Mouse (Mus musculus): ENCODE data around the gene Ticam1. TPM values are rescaled to one million over a fixed set of nuclear protein-coding genes. Genes with fewer than 3 reads are reported as not detected.

Gene Ticam1
- polyA plus RNA-seq, 2 experiments from 2014 or later, result 8.9 to 11.6 TPM

DNA sequence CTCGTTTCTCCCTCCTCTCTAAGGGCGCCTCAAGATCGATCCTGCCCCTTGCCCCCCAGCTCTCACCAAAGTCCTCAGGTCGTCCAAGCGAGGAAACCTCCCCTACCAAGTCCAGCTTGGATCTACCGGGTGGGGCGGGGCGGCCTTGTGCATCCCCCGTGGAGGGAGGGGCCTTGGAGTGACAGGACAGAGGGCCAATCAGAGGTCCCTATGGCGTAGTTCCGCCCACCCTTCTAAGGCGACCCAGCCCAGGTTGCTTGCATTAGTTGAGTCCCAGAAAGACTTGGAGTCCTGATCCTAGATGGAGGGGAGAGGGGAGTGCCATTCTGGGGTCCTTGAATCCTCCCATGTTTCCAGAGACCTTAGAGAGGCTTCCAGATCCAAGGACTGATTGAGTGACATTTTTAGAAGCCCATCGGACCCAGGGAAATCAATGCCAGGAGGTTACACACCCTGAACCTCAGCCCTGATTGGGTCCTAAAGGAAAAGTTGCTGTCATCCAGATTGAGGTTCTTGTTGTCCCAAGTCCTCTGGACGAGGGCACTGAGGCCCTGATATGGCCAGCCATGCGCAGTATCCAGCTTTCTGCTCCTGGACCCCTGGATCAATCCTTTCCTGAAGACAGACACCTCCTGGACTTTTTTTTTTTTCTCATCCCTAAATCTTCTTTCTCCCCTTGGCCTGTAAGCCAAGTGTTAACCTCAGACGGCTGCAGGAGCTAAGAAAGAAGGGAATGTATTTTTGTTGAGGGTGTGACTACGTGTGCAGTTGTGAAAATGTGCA is 14.0 kb upstream of the Ticam1 start:
- peak; percentile 74 for ATAC-seq

DNA sequence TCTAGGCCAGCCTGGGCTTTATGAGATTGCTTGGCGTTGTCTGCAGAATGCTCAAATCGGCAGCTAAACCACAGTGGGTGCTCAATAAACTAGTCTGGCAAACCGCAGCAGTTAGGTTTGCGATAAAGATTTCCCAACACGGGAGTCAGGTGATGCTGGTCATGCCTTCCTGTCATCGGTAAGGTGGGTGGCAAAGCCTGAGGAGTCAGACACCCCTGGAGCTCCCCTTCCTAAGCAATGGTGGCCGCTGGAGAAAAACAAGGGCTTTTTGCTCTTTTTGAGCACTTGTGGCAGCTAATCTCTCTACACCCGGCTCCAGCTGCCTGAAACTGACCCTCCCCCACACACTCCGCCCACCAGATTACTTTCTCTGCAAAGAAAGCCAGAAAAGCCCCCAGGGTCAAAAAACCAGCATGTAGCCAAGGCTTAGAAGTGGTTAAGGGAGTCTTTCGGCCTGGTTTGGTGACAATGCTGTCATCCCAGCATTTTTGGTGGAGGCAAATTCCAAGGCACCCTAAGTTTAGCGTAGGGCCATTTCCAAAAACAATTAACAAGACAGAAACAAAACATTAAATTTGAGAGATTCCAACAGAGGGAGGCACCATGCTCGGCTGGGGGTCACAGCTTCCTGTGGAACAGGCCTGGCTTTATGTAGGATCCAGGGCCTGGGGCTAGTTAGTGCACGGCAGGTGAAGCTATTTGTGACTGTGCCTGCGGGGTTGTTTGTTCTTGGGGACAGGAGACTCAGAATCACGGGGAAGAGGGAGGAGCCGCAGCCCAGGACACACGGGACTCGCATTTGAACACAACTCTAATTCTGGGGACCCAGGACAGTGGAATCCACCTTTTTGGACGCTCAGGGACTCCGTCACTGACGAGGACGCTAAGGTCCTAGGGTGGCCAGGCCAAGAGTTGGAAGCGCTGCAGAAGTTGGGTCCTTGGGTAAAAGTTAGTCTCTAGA is 13.1 kb upstream of the Ticam1 start:
- peak; percentile 17 for ATAC-seq

DNA sequence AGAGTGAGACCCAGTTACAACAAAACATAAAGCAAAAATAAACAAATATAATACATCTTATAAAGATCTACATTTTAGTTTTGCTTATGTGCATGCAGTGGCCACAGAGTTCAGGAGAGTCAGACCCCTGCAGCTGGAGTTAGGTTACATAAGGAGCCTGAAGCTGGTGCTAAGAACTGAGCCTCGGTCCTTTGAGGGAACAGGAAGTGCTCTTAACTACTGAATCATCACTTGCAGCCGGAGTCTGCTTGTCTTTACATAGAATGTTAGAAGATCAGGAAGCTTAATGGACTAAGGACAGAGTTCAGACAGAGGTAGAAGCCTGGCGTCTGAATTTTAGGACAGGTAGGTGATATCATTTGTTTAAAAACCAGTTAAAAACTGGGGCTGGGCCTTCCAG is 12.3 kb upstream of the Ticam1 start:
- ATAC-seq, result no peak

DNA sequence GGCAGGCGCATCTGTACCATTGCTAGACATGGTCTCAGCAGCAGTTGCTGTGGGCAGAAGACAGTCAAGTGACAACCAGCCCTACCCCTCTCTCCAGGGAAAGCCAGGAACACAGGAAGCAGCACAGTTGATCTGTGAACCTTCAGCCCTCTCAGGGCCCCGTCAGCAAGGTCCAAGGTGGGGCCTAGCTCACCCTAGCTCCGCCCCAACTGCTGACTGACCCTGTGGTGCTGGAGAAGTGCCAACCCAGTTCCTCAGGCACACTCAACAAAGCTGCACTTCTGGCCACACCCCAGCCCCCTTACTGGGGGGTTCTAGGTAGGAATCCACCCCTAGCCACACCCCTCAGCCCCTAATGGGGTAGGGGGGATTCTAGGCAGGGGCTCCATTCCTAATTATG is 11.2 kb upstream of the Ticam1 start:
- ATAC-seq, result no peak

DNA sequence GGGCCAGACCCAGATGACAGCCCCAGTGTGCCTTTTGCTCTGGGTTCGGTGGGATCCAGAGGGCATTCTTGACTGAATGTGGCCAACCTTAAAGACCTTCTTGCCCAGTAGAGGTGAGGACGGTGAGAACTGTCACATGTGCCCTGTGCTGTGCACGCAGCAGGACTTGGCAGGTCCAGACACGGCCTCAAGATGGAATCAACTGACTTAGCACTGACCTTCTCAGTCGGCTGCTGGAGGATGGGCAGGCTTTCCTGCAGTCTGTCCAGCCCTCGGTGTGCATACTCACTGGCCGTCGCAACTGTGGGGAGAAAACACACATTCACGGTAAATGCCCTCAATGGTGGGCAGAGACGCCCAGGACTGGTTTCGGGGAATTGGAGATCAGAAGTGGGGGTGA is 9.4 kb upstream of the Ticam1 start:
- no peak for ATAC-seq

DNA sequence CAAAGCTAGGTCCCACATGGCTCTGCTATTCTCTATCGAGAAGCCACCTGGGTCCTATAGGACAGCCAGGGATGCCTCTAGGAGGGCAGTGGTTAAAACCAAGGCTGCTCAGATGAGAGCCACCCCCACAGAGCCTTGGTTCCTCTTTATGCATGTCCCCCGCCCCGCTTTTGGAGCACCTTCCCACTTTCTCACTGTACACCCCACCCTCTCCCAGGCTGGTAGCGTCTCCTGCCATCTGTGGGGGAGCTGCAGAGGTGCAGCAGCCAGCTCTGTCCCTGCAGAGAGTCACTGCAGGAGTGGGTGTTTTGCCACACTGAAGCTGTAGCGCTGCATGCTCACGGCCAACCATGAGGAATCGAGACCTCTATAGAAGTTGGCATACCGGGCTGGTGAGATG is 6.7 kb upstream of the Ticam1 start:
- no peak for ATAC-seq

DNA sequence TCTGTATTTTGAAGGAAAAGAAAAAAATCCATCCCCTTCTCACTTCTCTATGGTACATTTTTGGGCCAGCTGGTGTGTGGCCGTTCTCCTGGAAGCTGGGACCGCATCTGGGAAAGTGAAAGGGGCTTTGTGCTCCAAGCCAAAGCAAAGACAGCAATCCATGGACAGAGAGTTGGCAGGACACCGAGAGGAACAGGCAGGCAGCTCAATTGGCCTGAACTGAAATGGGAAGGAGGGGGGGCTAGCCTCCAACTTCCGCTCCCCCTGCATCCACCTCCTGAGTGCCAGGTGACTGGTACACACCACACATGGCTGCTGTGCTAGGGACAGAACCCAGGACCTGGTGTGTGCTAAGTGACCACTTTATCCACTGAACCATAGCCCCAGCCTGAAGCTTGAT is 6.2 kb upstream of the Ticam1 start:
- ATAC-seq, result no peak

DNA sequence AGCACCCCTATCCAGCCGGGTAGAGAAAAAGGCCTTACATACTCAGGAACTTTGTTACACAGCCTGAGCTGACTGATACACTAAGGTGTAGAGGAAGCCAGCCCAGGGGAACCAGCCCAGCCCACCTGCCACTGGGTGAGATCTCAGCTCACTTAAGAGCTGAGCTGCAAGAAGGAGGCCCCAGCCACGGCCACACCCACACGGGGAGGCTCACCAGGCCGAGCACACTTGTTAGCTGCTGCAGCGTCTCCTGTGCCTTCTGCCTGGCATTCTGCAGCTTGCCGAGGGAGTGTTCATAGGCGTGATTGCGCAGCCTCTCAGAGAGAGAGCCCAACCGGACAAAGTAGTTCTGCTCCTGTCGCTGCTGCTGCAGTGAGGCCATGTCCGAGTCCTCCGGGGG is 4.6 kb upstream of the Ticam1 start:
- no peak for ATAC-seq

DNA sequence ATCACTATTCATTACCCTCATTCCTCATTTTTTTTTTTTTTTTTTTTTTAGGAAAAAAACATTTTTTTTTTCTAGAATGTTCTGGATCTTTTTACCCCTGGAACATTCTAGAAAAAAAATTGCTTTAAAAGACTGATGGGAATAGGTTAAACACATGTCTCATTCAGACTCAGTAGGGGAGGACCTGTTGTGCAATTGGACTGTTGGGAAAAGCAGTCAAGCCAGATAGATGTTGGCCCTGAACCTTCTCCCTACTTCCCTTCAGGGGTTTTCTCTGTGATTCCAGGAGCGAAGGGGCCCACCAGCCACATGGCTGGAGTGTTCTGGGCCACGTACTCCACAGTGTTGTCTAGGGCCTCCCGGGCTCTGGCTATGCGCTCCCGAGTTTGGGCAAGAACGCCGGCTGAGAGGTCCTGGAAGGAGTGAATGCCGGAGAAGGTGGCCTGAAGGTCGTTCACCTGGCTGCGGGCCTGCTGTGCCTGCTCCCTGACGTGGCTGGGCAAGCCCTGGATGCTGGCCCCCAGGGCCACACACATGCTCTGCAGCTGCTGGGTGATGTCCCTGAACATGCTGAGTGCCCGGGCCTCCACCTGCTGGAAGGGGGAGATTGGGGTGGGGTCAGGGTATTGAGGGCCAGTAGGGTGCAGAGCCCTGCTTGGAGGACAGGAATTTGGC is 3.0 kb upstream of the Ticam1 start:
- no peak for ATAC-seq

DNA sequence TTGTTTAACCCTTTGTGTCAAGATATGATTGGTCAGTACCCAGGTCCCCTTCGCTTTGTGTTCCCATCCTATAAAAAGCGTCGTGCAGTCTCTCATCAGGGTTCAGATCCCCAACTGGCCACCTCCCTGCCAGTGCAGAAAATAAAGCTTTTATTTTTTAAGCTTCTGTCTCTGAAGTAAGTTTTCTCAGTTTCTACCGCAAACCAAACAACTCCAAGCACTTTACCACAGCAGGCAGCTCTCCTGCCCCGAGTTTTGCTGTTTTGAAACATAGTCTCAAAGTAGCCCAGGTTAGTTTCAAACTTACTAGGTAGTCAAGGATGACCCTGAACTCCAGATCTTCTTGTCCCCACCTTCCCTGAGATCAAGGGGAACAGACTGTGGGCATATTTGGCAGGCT is 1.8 kb upstream of the Ticam1 start:
- no peak for ATAC-seq

DNA sequence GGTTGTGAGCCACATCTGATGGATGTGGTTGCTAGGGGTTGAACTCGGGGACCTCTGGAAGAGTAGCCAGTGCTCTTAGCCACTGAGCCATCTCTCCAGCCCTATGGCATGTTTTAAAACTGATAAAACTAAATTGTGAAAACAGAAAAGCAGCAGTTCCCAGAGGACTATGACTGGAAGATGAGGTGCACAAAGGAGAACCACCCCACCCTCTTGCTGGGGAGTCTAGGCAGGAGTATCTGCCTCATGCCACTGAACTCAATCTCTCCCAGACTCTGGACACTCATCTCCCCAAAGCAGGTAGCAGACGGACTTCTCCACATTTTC is 944 bp upstream of the Ticam1 start:
- ATAC-seq, result no peak

DNA sequence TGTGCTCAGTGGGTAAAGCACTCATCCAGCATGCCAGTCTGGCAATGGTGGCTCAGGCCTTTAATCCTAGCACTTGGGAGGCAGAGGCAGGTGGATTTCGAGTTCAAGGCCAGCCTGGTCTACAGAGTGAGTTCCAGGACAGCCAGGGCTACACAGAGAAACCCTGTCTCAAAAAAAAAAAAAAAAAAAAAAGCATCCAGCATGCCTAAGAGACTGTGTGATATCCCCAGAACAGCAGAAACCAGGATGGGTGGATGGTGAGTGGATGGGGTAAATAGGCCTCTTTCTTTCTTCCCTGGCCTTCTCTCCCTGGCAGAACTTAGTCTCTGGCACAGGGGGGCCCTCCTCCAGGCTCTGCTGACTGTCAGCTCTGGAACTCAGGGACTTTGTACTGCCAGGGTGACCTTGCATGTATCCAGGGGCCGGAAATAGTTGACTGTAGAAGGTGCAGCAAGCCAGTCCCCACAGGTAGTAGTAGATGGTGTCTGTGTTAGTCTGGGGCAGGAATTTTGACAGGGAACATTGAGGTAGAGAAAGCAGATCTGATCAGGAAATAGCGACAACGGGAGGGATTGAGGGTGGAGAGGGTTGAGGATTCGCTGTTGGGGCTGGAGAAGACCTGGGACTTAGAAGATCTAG is 625 bp downstream of the Ticam1 start:
- no peak for ATAC-seq

DNA sequence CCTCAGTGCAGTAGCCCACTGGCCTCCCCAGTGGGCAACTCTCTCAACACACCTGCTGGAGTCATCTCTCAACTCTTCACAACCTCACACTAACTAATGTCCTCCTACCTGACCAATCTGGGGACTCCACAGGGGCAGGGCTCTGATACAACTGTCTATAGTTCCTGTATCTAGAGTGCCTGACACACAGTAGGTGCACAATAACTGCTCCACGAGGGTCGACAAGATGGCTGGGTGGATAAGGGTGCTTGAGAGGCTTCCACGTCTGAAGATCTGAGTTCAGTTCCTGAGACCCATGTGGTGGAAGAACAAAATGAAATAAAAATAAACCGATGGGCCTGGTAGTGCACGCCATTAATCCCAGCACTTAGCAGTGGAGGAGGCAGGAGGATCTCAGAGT is 2.6 kb downstream of the Ticam1 start:
- no peak for ATAC-seq

DNA sequence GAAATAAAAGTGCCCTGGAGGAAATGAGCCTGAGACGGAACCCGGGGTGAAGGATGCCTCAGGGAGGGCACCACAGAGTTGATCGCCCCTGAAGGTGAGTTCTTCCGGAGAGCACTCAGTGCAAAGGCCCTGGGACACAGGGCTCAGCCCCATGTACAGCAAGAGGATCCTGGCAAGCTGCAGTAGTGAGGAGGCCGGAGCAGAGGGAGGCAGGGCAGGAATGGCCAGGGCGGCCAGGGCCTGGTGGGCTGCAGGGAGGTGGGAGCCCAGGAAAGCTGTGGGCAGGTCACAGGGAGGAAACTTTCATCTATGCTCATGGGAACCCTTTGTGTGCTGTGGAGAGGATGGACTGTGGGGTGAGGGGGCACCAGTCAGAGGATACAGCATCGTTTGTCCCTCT is 3.1 kb downstream of the Ticam1 start:
- ATAC-seq, result no peak

DNA sequence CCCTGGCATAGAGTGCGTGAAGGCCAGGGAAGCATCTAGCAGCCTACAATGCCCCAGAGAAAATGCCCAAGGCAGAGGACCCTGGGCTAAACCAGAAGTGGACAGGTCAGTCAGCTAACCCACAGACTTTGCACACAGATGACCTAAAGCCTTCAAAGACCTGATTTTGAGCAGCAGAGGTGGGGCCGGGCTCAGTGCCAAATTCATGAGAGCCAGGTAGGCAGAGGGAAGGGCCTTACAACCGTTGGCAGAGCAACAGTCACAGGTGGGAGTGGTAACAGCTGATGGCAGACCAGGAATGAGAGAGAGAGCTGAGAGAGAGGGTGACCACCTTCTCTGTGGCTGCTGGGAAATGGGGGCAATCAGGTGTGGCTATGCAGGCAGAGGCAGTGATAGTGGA is 3.9 kb downstream of the Ticam1 start:
- no peak for ATAC-seq

DNA sequence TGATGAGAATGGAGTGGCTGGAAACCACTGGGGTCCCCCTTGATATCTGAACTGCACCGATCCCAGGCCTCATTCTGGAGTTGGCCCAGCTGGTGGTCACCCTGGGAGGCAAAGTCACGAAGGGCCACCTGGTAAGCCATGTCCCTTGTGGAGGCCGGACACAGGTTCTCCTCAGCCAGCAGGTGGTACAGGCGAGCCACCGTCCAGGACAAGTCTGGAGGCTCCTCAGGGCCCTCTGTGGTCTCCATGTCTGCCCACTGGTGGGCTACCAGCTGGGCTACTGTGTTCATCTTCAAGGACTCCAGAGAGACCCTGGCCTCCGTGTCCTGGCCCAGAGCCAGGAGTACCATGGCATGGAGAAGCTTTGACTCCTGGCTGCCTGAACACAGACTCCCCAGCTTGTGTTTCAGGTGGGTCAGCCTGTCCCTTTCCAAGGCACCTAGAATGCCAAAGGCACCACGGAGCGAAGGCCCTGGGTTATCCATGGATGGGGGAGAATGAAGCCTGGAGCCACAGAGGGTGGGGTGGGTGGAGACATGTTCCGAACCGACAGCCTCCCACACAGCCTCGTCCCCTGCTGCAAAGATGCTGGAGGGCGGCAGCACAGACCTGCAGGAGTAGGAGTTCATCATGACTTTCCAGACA is 4.9 kb downstream of the Ticam1 start:
- ATAC-seq, result no peak

DNA sequence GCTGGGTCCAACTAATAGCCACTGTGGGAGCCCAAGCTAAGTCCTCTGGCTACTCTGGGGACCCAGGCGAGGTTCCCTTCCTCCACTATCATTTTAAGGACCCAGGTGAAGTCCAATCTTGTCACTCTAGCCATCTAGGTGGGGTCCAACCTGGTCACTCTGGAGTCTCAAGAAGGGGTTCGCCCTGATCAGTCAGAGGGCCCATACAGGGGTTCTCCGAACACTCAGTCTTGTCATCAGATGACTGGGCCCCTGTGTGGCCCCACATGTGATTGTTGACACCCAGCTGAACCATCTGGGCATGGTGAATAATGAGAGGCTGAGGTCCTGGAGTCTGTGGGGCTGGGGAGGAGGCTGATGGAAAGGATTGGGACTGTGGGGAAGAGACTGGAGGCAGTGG is 6.8 kb downstream of the Ticam1 start:
- no peak for ATAC-seq

DNA sequence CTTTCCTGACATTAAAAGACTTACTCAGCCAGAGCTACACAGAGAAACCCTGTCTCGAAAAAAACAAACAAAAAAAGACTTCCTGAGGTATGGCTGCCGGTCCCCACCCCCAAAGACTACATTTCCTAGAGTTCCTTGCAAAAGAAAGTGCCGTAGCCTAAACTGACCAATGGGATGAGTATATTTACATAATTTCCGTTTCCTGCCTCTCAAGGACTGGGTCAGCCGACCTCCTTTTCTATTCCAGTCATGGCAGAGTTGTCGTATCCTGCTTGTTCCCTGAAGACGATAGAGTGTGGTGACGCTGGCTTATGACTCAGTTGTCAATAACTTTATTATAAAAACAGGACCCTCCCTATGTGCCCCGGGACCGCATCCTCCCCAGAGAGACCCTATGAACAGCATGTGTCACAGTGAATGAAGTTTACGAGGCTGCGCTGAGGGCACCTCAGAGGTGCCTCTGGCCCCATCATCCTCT is 7.4 kb downstream of the Ticam1 start:
- peak; percentile 96 for ATAC-seq

DNA sequence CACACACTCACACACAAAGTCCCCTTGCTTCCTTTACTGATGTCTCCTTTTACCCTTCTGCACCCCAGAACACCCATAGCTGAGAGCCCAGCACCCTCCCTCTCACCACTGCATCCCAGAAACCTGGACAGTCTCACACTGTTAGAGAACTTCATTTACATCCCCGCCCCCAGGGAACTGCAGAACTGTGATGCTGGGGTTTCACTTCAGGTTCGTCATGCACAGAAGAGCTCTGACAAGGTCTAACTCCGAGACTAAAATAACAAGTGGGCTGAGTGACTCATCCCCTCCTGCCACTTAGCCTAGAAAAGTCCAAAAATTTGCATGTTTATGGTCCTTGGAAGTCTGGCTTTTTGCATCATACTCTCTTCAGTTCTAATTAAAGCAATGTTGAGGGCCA is 10.3 kb downstream of the Ticam1 start:
- ATAC-seq, result no peak

DNA sequence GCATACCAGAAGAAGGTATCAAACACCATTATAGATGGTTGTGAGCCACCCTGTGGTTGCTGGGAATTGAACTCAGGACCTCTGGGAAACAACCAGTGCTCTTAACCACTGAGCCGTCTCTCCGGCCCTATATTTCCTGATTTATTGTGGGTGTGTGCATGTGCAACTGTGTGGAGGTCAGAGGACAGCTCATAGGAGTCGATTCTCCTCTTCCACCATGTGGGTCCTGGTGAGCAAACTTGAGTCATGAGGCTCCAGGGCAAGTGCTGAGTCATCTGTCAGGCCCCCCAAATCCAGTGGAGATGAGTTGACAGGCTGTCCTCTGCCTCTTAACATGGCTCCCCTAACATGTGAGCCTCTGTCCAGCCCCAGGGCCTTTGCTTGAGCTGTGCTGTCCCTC is 10.7 kb downstream of the Ticam1 start:
- no peak for ATAC-seq

DNA sequence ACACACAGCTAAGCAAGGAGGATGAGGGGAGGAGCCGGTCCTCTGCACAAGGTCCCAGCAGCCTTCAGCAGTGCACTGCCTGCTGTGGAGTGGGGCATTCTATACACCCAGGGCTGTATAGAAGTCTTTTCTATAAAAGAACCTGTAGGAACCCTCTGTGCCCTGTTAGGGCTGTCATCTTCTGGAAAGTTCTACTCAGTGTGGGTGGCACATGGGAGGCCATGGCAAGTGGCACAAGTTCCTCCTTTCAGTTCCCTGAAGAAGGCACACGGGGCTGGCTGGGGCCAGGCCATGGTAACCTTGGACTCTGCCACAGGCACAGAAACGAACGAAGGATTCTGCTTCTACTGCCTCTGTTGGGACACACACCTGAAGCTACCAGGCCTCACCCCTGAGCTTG is 11.6 kb downstream of the Ticam1 start:
- no peak for ATAC-seq

DNA sequence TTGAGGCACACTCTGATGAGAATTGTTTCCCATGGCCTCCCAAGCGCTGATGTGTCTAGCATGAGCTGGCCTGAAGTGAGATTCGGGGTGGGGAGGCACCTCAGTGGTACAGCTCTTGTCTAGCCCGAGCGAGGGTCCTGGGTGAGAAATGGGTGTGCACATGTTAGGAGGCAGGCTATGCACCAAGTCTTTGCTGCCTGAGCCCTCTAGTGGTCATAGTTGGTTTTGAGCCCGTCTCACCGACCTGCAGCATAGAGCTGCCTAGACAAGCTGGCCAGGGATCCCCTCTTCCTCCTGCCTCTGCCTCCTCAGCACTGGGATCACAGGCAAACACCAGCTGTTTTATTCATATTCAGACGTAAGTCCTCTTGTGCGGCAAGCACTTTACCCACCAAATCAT is 12.6 kb downstream of the Ticam1 start:
- ATAC-seq, result peak; percentile 89
